Mouse (Mus musculus): Measurements from ENCODE around the gene Vsnl1.

DNA sequence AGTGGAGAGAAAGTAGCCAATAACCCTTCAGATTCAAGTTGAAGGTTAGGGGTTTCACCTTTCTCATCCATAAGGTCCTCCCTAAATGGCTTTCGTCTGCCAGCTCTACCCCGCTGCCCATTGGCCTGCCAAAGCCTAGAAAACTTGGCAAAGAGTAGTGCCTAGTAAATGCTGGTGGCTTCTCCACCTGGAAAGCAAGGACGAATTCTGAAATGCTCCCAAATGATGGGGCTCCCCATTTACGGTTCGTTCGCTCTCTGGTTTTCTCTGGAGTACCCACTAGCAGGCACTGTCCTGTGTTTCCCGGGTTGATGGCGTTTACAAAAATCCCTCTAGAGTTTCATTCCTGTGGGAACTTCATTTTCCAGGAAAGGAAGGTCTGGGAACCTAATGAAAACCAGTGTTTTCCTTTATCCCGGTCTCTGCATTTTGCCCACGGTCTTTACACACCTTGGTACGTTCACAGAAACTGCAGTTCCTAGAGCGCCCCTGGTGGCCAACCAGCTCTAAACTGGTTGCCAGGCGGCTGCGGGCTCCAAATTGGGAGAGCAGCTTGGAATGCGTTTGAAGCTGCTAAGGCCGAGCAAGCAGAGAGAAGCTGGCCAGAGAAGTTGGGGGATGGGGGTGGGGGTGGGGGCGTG lies 973 bp upstream of the Vsnl1 start:
- TF ChIP-seq CTCF (IDR thresholded peaks at IDR 0.05) (peak; percentile 69), EP300 (IDR thresholded peaks at IDR 0.05) (no peak)
